Comparison of ENCODE assay signal across 8 mouse cellular contexts in genomic region chr19:28011718-28012499, GRCm38 (mm10). TPM values are rescaled to one million over a fixed set of nuclear protein-coding genes. Genes with fewer than 3 reads are reported as not detected.
DNase-seq lines count a peak whose midpoint lies in the region; ATAC-seq lines count a peak whose summit lies in the region.

No protein-coding gene starts in this region.

- peak overlapping the region; percentile 97 for H3K9ac ChIP-seq in forebrain, embryonic 11.5 days (ENCODE audit: low read length)
- H3K9ac ChIP-seq in liver, embryonic 16.5 days (ENCODE audit: low read depth, low read length), result peak overlapping the region; percentile 95
- H3K9ac ChIP-seq in neural tube, embryonic 15.5 days (replicated peaks), result peak overlapping the region; percentile 89

- H3K27ac ChIP-seq in forebrain, embryonic 11.5 days (ENCODE audit: low read depth, low read length), result peak overlapping the region; percentile 100
- H3K27ac ChIP-seq in liver, embryonic 16.5 days (ENCODE audit: low read length), result peak overlapping the region; percentile 99
- H3K27ac ChIP-seq in neural tube, embryonic 15.5 days (replicated peaks), result peak overlapping the region; percentile 100

- peak; percentile 69 for ATAC-seq in forebrain, embryonic 11.5 days (replicated peaks; ENCODE audit: low FRiP score)
- ATAC-seq in liver, embryonic 16.5 days (ENCODE audit: low read depth), result peak; percentile 57
- peak; percentile 70 for ATAC-seq in neural tube, embryonic 15.5 days (ENCODE audit: low FRiP score)

- peak; percentile 63 for DNase-seq in MN1 (ENCODE audit: low spot score)
- peak; percentile 39 for DNase-seq in c-Kit-positive CD71-positive TER-119-negative erythroid progenitor cells, embryonic 14.5 days (ENCODE audit: low read depth)
- DNase-seq in forebrain, embryonic 11.5 days (ENCODE audit: low spot score), result peak; percentile 87
- DNase-seq in heart, postnatal 10 days, result peak; percentile 86 to 88
- DNase-seq in layer of hippocampus, adult 11-12 months (ENCODE audit: low spot score), result peak; percentile 73
- DNase-seq in thymus, adult 18-20 months, result no peak

- H3K9me3 ChIP-seq in forebrain, embryonic 11.5 days (ENCODE audit: control insufficient read depth, low read length), result no peaks in the 10 kb centered on the region
- H3K9me3 ChIP-seq in liver, embryonic 16.5 days (replicated peaks; ENCODE audit: control insufficient read depth, low read length), result no peaks in the 10 kb centered on the region
- H3K9me3 ChIP-seq in neural tube, embryonic 15.5 days (replicated peaks), result no peaks in the 10 kb centered on the region

- H3K36me3 ChIP-seq in forebrain, embryonic 11.5 days (ENCODE audit: control insufficient read depth, insufficient read depth, low read length), result no peaks in the 10 kb centered on the region
- H3K36me3 ChIP-seq in liver, embryonic 16.5 days (ENCODE audit: control insufficient read depth, insufficient read depth), result no peaks in the 10 kb centered on the region
- no peaks in the 10 kb centered on the region for H3K36me3 ChIP-seq in neural tube, embryonic 15.5 days

- peaks cover 2% of the 10 kb centered on the region; the same call in 1 of the 2 replicates for H3K4me1 ChIP-seq in forebrain, embryonic 11.5 days (replicated peaks; ENCODE audit: control insufficient read depth, insufficient read depth, low read length)
- H3K4me1 ChIP-seq in liver, embryonic 16.5 days (ENCODE audit: control insufficient read depth, low read depth, low read length), result peaks cover 8% of the 10 kb centered on the region
- peaks cover 7% of the 10 kb centered on the region for H3K4me1 ChIP-seq in neural tube, embryonic 15.5 days

- H3K27me3 ChIP-seq in forebrain, embryonic 11.5 days (ENCODE audit: control insufficient read depth, insufficient read depth, low read length), result no peaks in the 10 kb centered on the region
- no peaks in the 10 kb centered on the region for H3K27me3 ChIP-seq in liver, embryonic 16.5 days (ENCODE audit: control insufficient read depth, insufficient read depth, low read depth, low read length)
- H3K27me3 ChIP-seq in neural tube, embryonic 15.5 days (replicated peaks), result no peaks in the 10 kb centered on the region

- intact Hi-C loops in heart, postnatal 10 days (cut with DNase I), result loop anchor here (5.0 kb wide), 1 partner anchor 565 kb away; no protein-coding TSS in a partner anchor

- peak overlapping the region; percentile 93 for H3K4me3 ChIP-seq in forebrain, embryonic 11.5 days (ENCODE audit: low read depth, low read length)
- H3K4me3 ChIP-seq in liver, embryonic 16.5 days (ENCODE audit: low read depth, low read length), result peak overlapping the region; percentile 97
- peak overlapping the region; percentile 97 for H3K4me3 ChIP-seq in neural tube, embryonic 15.5 days (replicated peaks)

- under 1% methylated on average over 52 of the region's 52 CpGs for WGBS in forebrain, embryonic 11.5 days
- WGBS in liver, embryonic 16.5 days (ENCODE audit: insufficient replicate concordance), result under 1% methylated on average over 52 of the region's 52 CpGs
- WGBS in neural tube, embryonic 15.5 days, result under 1% methylated on average over 52 of the region's 52 CpGs

- H3K4me2 ChIP-seq in forebrain, embryonic 11.5 days (ENCODE audit: low read depth, low read length, severe bottlenecking), result peak overlapping the region; percentile 77
- H3K4me2 ChIP-seq in liver, embryonic 16.5 days (ENCODE audit: low read depth, low read length), result peak overlapping the region; percentile 96
- peak overlapping the region; percentile 67 for H3K4me2 ChIP-seq in neural tube, embryonic 15.5 days

RNA-seq across cellular contexts. Expression of gene Rfx3, which starts 0.9 kb away (rescaled TPM):
- polyA plus RNA-seq in forebrain, embryonic 11.5 days (2014; fragmentation: Nextera tagmentation; extraction: Ambion mirVana), result 41.7 and 44.4 TPM in 2 replicates
- 1 to 10 TPM; 5.5 to 5.9 TPM for total RNA-seq in heart, postnatal 10 days (2021)
- polyA plus RNA-seq in liver, embryonic 16.5 days (2015; fragmentation: Nextera tagmentation; extraction: Ambion mirVana), result 1.8 and 2.0 TPM in 2 replicates
- polyA plus RNA-seq in neural tube, embryonic 15.5 days (2015; fragmentation: Nextera tagmentation; extraction: Ambion mirVana), result 19.1 and 20.4 TPM in 2 replicates

Comparison
In these comparisons a context has a peak if more than half of its experiments do, and no peak if none do; other contexts are left out.
1. DNase-seq: peak in MN1 (single experiment), c-Kit-positive CD71-positive TER-119-negative erythroid progenitor cells, embryonic 14.5 days (single experiment), forebrain, embryonic 11.5 days (single experiment), heart, postnatal 10 days (2 of 2) and layer of hippocampus, adult 11-12 months (single experiment); none in thymus, adult 18-20 months (0 of 2).
2. Peak in every context shown above with its lines, with median percentiles within 50 percentile points of each other: ATAC-seq, H3K27ac ChIP-seq, H3K4me2 ChIP-seq, H3K4me3 ChIP-seq and H3K9ac ChIP-seq.